Mouse (Mus musculus): ENCODE results near the gene Slc2a5.

DNA sequence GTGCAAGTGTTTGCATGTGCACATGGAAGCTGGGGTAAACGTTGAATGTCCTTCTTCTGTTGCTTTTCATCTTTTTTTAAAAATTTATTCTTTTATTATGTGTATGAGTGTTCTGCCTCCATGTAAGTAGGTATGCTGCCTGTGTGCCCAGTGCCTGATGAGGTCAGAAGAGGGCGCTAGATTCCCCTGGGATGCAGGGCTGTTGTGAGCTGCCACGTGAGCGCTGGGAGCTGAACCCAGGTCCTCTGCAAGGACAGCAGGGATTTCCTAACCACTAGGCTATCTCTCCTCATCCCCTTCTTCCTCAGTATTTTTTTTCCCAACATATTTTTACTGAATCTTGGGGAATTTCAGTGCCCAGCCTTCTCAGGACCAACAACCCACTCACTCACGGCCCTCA, 7.3 kb downstream of the Slc2a5 start:
- no peak for TF ChIP-seq POLR2A (IDR thresholded peaks at IDR 0.05; ENCODE audit: borderline replicate concordance, extremely low read depth, low read depth, low read length)
- TF ChIP-seq CTCF (IDR thresholded peaks at IDR 0.05; ENCODE audit: insufficient read depth, low read length) = no peak
